Mouse (Mus musculus): ENCODE measurements at regions not wholly inside any gene's neighbourhood (a gene's known extent, or its start where the extent isn't known, plus 50 kb on each side); places are given as distances from the start of the nearest gene placed in this dataset.

- Histone ChIP-seq H3K4me1 (ENCODE audit: control insufficient read depth, insufficient read depth, low read length) (0 out of 2 replicates have a peak, but pooled peaks cover 4% of the 10 kb centered on the region), H3K27me3 (ENCODE audit: control insufficient read depth, insufficient read depth, low read length) (no peaks in the 10 kb centered on the region), H3K36me3 (ENCODE audit: control insufficient read depth, insufficient read depth, low read length) (no peaks in the 10 kb centered on the region), H3K4me3 (ENCODE audit: low read depth, low read length) (no peak overlapping the region), H3K27ac (ENCODE audit: low read length) (no peak overlapping the region; the same call in 1 of the 2 replicates), H3K9ac (replicated peaks; ENCODE audit: low read depth, low read length) (no peak overlapping the region), H3K9me3 (ENCODE audit: control insufficient read depth, low read depth, low read length) (no peaks in the 10 kb centered on the region), H3K4me2 (replicated peaks; ENCODE audit: low read depth, low read length) (no peak overlapping the region)
- WGBS, result 45% methylated on average over 6 of the region's 6 CpGs
- ATAC-seq (ENCODE audit: insufficient number of reproducible peaks, insufficient read depth, low FRiP score, low read depth), result peak; percentile 50; the same call in 1 of the 2 replicates
Observed at GRCm38 (mm10) chr19:21106241-21106669, 152.3 kb upstream of the Tmc1 start.

DNA sequence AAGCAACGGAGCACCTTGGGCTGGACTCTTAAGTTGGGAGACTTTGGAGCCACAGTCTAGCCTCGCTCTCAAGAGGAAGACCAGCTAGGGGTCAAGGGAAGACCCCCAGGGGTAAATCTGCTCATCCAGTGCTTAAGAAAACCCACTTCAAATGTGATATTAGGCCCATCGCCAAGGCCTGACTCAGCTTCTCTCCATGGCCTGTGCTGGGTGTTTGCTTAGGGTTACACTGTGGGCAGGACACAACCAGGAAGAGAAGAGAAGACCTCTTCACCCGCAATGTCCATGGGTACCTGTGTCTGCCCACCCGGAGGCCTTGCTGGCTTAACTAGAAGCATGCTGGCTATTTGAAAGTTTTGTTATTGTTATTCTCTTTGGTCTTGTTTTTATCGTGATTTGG is 151.0 kb upstream of the Tmc1 start:
- Histone ChIP-seq H3K27ac (ENCODE audit: low read length) (no peak overlapping the region), H3K27me3 (ENCODE audit: control insufficient read depth, insufficient read depth, low read length) (no peaks in the 10 kb centered on the region), H3K4me3 (ENCODE audit: low read depth, low read length) (no peak overlapping the region), H3K4me2 (replicated peaks; ENCODE audit: low read depth, low read length) (no peak overlapping the region), H3K9ac (replicated peaks; ENCODE audit: low read depth, low read length) (no peak overlapping the region), H3K36me3 (ENCODE audit: control insufficient read depth, insufficient read depth, low read length) (no peaks in the 10 kb centered on the region), H3K9me3 (ENCODE audit: control insufficient read depth, low read depth, low read length) (no peaks in the 10 kb centered on the region), H3K4me1 (ENCODE audit: control insufficient read depth, insufficient read depth, low read length) (0 out of 2 replicates have a peak, but pooled peaks cover 4% of the 10 kb centered on the region)
- no peak for ATAC-seq (ENCODE audit: insufficient number of reproducible peaks, insufficient read depth, low FRiP score, low read depth)
- 90% methylated on average over 6 of the region's 6 CpGs for WGBS

DNA sequence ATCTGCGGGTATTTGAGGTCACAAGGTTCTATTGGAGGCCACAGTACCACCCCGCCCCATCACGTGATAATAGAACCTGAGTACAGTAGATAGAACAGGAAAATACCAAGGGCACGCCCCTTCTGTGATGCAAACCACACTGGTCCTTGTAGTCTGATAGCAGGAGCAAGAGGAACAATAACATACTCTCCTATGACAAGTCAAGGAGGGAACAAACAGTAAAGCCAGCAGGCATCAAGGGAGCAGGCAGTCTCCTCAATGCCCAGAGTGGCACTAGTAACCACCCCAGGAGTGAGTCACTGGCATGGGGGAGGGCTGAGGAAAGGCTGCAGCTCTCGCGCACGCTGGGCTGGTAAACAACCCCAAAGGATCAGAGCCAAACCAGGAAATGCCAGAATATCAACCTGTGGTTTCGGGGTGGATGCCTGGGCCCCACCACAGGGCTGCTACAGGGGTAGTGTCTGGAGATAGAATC is 150.5 kb upstream of the Tmc1 start:
- Histone ChIP-seq H3K27me3 (ENCODE audit: control insufficient read depth, insufficient read depth, low read length) (no peaks in the 10 kb centered on the region), H3K4me3 (ENCODE audit: low read depth, low read length) (no peak overlapping the region), H3K9me3 (ENCODE audit: control insufficient read depth, low read depth, low read length) (no peaks in the 10 kb centered on the region), H3K4me2 (replicated peaks; ENCODE audit: low read depth, low read length) (no peak overlapping the region), H3K9ac (replicated peaks; ENCODE audit: low read depth, low read length) (no peak overlapping the region), H3K27ac (ENCODE audit: low read length) (no peak overlapping the region), H3K4me1 (ENCODE audit: control insufficient read depth, insufficient read depth, low read length) (0 out of 2 replicates have a peak, but pooled peaks cover 4% of the 10 kb centered on the region), H3K36me3 (ENCODE audit: control insufficient read depth, insufficient read depth, low read length) (no peaks in the 10 kb centered on the region)
- peak; percentile 56 for ATAC-seq (ENCODE audit: insufficient number of reproducible peaks, insufficient read depth, low FRiP score, low read depth)
- 77% methylated on average over 8 of the region's 8 CpGs for WGBS

GRCm38 (mm10) chr19:21077771-21078548 is 124.0 kb upstream of the Tmc1 start:
- no peaks in the 10 kb centered on the region for H3K4me1 ChIP-seq (ENCODE audit: control insufficient read depth, insufficient read depth, low read length)
- H3K27me3 ChIP-seq (ENCODE audit: control insufficient read depth, insufficient read depth, low read length), result no peaks in the 10 kb centered on the region
- no peak overlapping the region for H3K27ac ChIP-seq (ENCODE audit: low read length)
- WGBS, result 78% methylated on average over 7 of the region's 7 CpGs
- H3K36me3 ChIP-seq (ENCODE audit: control insufficient read depth, insufficient read depth, low read length), result no peaks in the 10 kb centered on the region
- no peak for ATAC-seq (ENCODE audit: insufficient number of reproducible peaks, insufficient read depth, low FRiP score, low read depth)
- H3K9ac ChIP-seq (replicated peaks; ENCODE audit: low read depth, low read length), result no peak overlapping the region
- no peak overlapping the region for H3K4me3 ChIP-seq (ENCODE audit: low read depth, low read length)
- H3K4me2 ChIP-seq (replicated peaks; ENCODE audit: low read depth, low read length), result no peak overlapping the region
- no peaks in the 10 kb centered on the region for H3K9me3 ChIP-seq (ENCODE audit: control insufficient read depth, low read depth, low read length)

DNA sequence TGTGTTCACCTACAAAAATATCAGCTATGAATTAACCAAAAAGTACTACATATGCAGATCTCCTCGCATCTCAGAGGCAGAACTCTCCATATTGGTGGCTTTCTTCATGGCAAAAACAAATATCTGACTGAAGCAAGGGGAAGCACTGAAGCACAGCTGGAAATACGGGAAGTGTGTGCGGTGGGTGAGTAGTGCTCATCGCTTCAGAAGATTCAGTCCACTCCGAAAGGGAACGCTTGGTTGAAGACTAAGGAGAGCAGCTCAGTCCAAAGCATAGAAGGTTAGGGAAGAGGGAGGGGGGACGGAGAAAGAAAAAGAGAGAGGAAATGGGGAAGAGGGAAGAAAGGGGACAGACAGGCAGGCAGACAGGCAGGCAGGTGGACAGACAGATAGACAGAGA is 114.4 kb upstream of the Tmc1 start:
- H3K4me3 ChIP-seq (ENCODE audit: low read depth, low read length), result no peak overlapping the region
- H3K27ac ChIP-seq (ENCODE audit: low read length), result no peak overlapping the region
- 93% methylated on average over 7 of the region's 7 CpGs for WGBS
- no peak overlapping the region for H3K9ac ChIP-seq (replicated peaks; ENCODE audit: low read depth, low read length)
- no peaks in the 10 kb centered on the region for H3K36me3 ChIP-seq (ENCODE audit: control insufficient read depth, insufficient read depth, low read length)
- H3K4me2 ChIP-seq (replicated peaks; ENCODE audit: low read depth, low read length), result no peak overlapping the region
- no peak for ATAC-seq (ENCODE audit: insufficient number of reproducible peaks, insufficient read depth, low FRiP score, low read depth)
- no peaks in the 10 kb centered on the region for H3K27me3 ChIP-seq (ENCODE audit: control insufficient read depth, insufficient read depth, low read length)
- H3K9me3 ChIP-seq (ENCODE audit: control insufficient read depth, low read depth, low read length), result no peaks in the 10 kb centered on the region
- H3K4me1 ChIP-seq (ENCODE audit: control insufficient read depth, insufficient read depth, low read length), result no peaks in the 10 kb centered on the region

DNA sequence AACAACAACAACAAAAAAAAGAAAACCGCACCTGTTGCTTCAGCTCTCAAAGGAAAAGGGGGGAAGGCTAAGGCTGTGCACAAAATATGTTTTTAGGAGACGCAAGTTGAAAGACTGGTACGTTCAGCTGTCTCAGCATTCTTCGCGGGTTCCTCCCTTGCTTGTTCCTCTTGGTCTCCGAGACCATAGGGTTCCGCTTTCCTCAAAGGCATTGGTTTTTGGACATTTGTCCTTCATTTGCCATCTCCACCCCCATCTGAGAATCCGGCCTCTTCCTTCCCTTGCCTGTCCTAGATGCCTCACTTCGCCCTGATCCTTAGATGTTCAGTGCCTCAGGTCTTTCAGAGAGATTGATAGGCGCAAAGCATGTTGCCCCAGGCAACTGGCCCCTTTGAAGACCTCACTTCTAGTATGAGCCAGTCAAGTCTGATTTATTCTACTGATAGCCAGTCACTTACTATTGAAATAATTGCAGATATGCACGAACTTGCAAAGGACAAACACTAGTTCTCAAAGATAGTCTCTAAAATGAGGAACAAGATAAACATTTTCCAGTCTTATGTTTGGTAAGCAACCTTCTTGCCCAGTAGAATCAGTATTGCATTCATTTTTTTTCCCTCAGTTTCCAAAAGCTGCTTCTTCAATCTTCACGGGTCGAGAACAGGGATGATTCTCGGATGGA is 112.6 kb upstream of the Tmc1 start:
- H3K9me3 ChIP-seq (ENCODE audit: control insufficient read depth, low read depth, low read length), result no peaks in the 10 kb centered on the region
- H3K9ac ChIP-seq (replicated peaks; ENCODE audit: low read depth, low read length), result no peak overlapping the region
- no peak overlapping the region for H3K27ac ChIP-seq (ENCODE audit: low read length)
- H3K4me2 ChIP-seq (replicated peaks; ENCODE audit: low read depth, low read length), result no peak overlapping the region
- H3K36me3 ChIP-seq (ENCODE audit: control insufficient read depth, insufficient read depth, low read length), result no peaks in the 10 kb centered on the region
- WGBS, result 82% methylated on average over 14 of the region's 14 CpGs
- no peaks in the 10 kb centered on the region for H3K4me1 ChIP-seq (ENCODE audit: control insufficient read depth, insufficient read depth, low read length)
- no peaks in the 10 kb centered on the region for H3K27me3 ChIP-seq (ENCODE audit: control insufficient read depth, insufficient read depth, low read length)
- ATAC-seq (ENCODE audit: insufficient number of reproducible peaks, insufficient read depth, low FRiP score, low read depth), result no peak
- H3K4me3 ChIP-seq (ENCODE audit: low read depth, low read length), result no peak overlapping the region

DNA sequence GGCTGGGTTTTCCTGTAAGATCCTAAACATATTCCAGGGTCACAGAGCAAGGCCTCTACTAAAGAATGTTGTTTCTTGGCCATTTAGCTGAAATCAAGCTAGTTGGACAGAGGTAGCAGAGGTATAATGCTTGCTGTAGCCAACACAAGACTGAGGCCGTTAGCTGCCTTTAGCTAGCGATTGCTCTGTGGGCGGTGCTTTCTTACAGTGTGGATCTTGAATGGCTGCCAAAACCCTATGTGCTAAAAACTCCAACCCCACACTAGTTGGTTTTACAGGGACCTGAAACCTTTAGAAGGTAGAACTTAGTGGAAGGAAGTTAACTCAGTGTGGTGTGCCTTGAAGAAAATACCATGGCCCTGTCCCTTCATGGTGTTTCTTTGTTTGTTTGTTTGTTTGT is 110.9 kb upstream of the Tmc1 start:
- Histone ChIP-seq H3K4me3 (ENCODE audit: low read depth, low read length) (no peak overlapping the region), H3K27me3 (ENCODE audit: control insufficient read depth, insufficient read depth, low read length) (no peaks in the 10 kb centered on the region), H3K27ac (ENCODE audit: low read length) (no peak overlapping the region), H3K9ac (replicated peaks; ENCODE audit: low read depth, low read length) (no peak overlapping the region), H3K36me3 (ENCODE audit: control insufficient read depth, insufficient read depth, low read length) (no peaks in the 10 kb centered on the region), H3K4me1 (ENCODE audit: control insufficient read depth, insufficient read depth, low read length) (no peaks in the 10 kb centered on the region), H3K4me2 (replicated peaks; ENCODE audit: low read depth, low read length) (no peak overlapping the region), H3K9me3 (ENCODE audit: control insufficient read depth, low read depth, low read length) (no peaks in the 10 kb centered on the region)
- 75% methylated on average over 3 of the region's 3 CpGs for WGBS
- ATAC-seq (ENCODE audit: insufficient number of reproducible peaks, insufficient read depth, low FRiP score, low read depth), result no peak

DNA sequence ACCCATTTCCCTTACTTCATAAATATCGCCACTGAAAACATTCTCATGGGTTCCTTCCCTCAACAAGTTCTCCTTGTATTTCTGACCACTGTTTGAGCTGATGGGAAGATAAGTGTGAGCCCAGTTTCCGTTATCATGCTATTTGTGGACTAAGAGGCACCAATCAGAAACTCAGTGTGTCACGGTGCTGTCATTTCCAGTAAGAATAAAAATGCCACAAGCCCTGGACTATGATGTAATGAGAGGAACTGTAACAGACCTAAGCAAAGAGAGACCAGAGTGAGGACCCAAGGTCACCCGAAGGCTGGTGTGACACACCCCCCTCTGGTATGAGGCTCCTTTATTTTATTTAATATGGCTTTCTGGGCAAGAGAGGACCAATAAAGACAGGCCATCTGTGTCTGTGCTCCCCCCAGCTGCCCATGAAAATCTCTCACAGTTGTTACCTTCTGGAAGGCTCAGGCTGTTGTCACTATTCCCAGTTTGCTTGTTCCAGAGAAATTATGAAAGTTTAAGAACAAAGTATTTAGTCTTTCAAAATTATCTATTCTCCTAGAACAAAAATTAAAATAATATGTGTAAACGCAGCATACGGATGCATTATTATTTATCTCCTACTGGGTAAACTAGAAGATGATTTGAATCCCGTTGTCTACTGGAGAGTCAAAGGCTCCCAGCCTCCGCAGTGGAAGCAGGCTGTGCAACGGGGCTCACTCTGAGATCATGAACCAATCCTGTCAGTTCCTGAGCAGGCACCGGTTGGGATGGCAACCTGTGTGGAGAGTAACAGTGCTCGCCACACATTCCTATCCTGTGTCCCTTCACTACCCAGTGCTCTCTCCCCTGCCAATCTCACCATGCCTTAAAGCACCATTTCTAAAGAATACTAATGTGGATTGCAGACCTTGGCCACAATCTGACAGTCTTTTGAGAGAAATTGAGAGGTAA is 99.9 kb upstream of the Tmc1 start:
- WGBS, result 84% methylated on average over 11 of the region's 11 CpGs
- no peaks in the 10 kb centered on the region for H3K27me3 ChIP-seq (ENCODE audit: control insufficient read depth, insufficient read depth, low read length)
- ATAC-seq (ENCODE audit: insufficient number of reproducible peaks, insufficient read depth, low FRiP score, low read depth), result no peak

More for the DNA sequence above, 99.9 kb upstream of the Tmc1 start:
- Histone ChIP-seq H3K4me1 (ENCODE audit: control insufficient read depth, insufficient read depth, low read length) (no peaks in the 10 kb centered on the region), H3K4me2 (replicated peaks; ENCODE audit: low read depth, low read length) (no peak overlapping the region), H3K9me3 (ENCODE audit: control insufficient read depth, low read depth, low read length) (no peaks in the 10 kb centered on the region), H3K27ac (ENCODE audit: low read length) (no peak overlapping the region), H3K36me3 (ENCODE audit: control insufficient read depth, insufficient read depth, low read length) (no peaks in the 10 kb centered on the region), H3K4me3 (ENCODE audit: low read depth, low read length) (no peak overlapping the region), H3K9ac (replicated peaks; ENCODE audit: low read depth, low read length) (no peak overlapping the region)
